Mouse (Mus musculus) olfactory bulb, adult 2 months (tissue): ENCODE measurements around the gene Syde1. TPM values are rescaled to one million over a fixed set of nuclear protein-coding genes. Genes with fewer than 3 reads are reported as not detected.
A peak's percentile ranks its signal among the peaks of the same experiment; 100 is the strongest.

Source experiments
- H3K27ac ChIP-seq: fragments of 200-500 bp; 2 replicates; pipeline ENCODE4 v1.5.1; 2012; ENCODE audit warnings: low read depth, low read length; ENCODE audit not compliant: insufficient read depth
- H3K4me1 ChIP-seq: fragments of 200-500 bp; 2 replicates; pipeline ENCODE4 v1.6.1; 2012; ENCODE audit warnings: low read length; ENCODE audit not compliant: control insufficient read depth, insufficient read depth
- H3K4me3 ChIP-seq: fragments of 200-500 bp; 2 replicates; pipeline ENCODE4 v1.5.1; 2012; ENCODE audit warnings: mild to moderate bottlenecking, low read depth, low read length, moderate library complexity; ENCODE audit not compliant: insufficient read depth
- CTCF ChIP-seq: fragments of 200-500 bp; IDR thresholded peaks from 2 replicates; pipeline ENCODE4 v1.5.1; 2012; ENCODE audit warnings: low read depth, mild to moderate bottlenecking, low read length, moderate library complexity; ENCODE audit not compliant: insufficient read depth
- POLR2A ChIP-seq: fragments of 200-500 bp; IDR thresholded peaks from 2 replicates; pipeline ENCODE4 v1.6.1; 2012; ENCODE audit warnings: mild to moderate bottlenecking, low read depth, low read length, moderate library complexity; ENCODE audit not compliant: insufficient read depth
- WGBS: fragments of 180-500 bp; shearing (Covaris S2); methylation state at CpG from one replicate; pipeline ENCODE4 v1.1.7; 2018; 5-methylcytosine and 5-hydroxymethylcytosine counted together
- polyA plus RNA-seq: library from polyadenylated mRNA; stranded (reverse); fragments of >200 nt; gene quantifications from 2 replicates; pipeline ENCODE4 v1.2.4, GENCODE M21; 2012; ENCODE audit warnings: low replicate concordance; ENCODE audit not compliant: missing spikeins, insufficient read depth, insufficient read length

The Syde1 gene
- polyA plus RNA-seq, 1 experiment = not detected

DNA sequence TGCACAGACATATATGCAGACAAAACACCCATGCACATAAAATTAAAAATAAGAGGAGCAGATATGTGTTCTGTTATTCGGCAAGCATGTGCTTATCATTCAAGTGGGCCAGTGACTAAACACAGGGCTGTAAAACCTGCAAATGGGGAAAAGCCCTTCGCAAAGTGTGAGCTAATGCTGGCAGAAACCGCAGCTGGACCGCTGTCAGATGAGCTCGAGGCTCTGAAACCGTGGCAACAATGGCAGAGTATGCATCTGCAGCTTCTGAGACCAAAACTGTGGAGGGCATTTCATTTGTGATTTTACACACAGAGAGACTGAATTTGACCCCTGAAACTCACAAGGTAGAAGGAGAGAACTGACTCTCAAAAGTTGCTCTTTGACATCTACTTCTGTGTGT is 21.3 kb downstream of the Syde1 start:
- Histone ChIP-seq H3K27ac (peak overlapping the region; percentile 25; the same call in 1 of the 2 replicates), H3K4me3 (no peak overlapping the region), H3K4me1 (peaks cover 2% of the 10 kb centered on the region; the same call in 1 of the 2 replicates)
- TF ChIP-seq POLR2A (no peak), CTCF (no peak)
- 39% methylated on average over 6 of the region's 6 CpGs for WGBS

DNA sequence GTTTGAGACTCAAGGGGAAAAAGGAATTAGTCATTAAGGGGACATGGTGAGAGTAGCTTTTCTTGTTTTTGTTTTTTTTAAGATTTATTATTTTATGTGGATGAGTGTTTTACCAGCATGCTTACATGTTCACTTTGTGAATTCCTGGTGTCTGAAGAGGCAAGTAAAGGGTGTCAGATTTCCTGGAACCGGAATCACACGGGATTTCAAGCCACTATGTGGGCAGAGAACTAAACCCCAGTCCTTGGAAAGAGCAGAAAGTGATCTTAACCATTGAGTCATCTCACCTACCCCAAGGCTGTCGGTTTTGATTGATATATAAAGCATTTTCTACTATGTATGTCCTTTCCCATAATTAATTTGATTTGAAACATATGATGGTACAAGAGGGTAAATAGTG is 22.1 kb downstream of the Syde1 start:
- no peak overlapping the region for H3K4me3 ChIP-seq
- WGBS = 64% methylated on average over 3 of the region's 3 CpGs
- H3K27ac ChIP-seq = no peak overlapping the region
- H3K4me1 ChIP-seq = peaks cover 2% of the 10 kb centered on the region; the same call in 1 of the 2 replicates
- TF ChIP-seq CTCF (no peak), POLR2A (no peak)

DNA sequence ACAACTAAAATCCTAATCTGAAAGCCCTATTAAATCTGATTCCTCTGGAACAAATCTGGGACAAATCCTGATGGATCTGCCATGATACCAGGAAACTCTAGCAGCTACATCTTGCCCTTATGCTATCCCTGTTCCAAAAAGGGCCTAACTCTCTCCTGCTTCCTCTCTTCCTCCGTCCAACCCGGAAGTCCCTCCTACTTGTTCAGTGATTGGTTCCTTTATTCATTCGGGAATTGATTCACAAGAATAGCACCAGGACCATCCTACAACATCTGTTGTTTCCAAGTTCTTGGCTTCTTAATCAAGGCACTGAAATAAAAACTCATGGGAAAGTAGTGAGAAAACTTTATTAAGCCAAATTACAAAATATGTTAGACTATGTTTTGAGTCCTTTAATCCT is 22.6 kb downstream of the Syde1 start:
- Histone ChIP-seq H3K4me3 (no peak overlapping the region), H3K4me1 (peaks cover 2% of the 10 kb centered on the region; the same call in 1 of the 2 replicates), H3K27ac (no peak overlapping the region)
- WGBS = 69% methylated on average over 3 of the region's 3 CpGs
- TF ChIP-seq CTCF (no peak), POLR2A (no peak)

DNA sequence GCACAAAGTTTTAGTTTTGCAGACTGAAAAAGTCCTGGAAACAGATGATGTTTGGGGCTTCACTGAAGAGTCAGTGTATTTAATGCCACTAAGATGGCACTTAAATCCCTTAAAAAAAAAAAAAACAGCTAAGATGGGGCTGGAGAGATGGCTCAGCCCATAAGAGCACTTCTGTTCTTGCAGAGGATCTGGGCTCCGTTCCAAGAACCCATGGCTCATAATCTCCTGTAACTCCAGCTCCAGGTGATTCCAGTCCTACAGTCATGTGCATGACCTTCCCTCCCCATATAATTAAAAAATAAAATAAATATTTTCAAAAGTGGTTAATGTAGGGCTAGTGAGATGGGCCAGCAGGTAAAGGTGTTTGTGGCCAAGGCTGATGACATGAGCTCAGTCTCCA is 26.7 kb downstream of the Syde1 start:
- Histone ChIP-seq H3K4me1 (no peaks in the 10 kb centered on the region), H3K27ac (no peak overlapping the region), H3K4me3 (no peak overlapping the region)
- TF ChIP-seq CTCF (no peak), POLR2A (no peak)
- WGBS = 87% methylated on average over 1 of the region's 1 CpGs

DNA sequence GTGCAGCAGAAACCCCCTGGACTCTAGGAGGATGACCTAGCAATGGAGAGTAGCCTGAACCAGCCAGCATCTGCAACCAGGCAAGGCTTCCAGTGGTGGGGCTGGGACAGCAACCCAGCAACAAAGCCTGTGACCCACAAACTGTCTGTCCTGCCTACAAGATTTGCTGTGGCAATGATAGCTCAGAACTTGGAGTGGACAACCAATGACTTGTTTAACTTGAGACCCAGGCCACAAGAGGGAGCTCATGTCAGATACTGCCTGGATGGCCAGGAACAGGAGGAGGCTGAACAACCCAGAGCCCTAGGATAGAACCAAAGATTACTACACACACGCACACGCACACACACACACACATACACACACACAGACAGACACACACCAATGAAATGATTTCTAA is 50.8 kb downstream of the Syde1 start:
- Histone ChIP-seq H3K4me3 (no peak overlapping the region), H3K4me1 (no peaks in the 10 kb centered on the region), H3K27ac (no peak overlapping the region)
- no peak for TF ChIP-seq CTCF
- no peak for TF ChIP-seq POLR2A
- 66% methylated on average over 2 of the region's 2 CpGs for WGBS

Other genes with a start within 250 kb of the Syde1 start
- gene Agpat3, start 239.5 kb downstream of the Syde1 start, polyA plus RNA-seq = 102 TPM in 1 of 2 replicates, not detected in the other
- gene Rrp1, start 178.9 kb downstream of the Syde1 start, polyA plus RNA-seq = 444 TPM in 1 of 2 replicates, not detected in the other
- 1,067 TPM in 1 of 2 replicates, not detected in the other for gene Cstb, start 166.3 kb downstream of the Syde1 start, polyA plus RNA-seq
- gene Pdxk, start 127.0 kb downstream of the Syde1 start, polyA plus RNA-seq = not detected in 2 replicates
- gene Olfr1358, start 74.5 kb downstream of the Syde1 start, polyA plus RNA-seq = not detected in 2 replicates
- not detected in 2 replicates for gene Ilvbl, start 17.6 kb downstream of the Syde1 start, polyA plus RNA-seq
- gene Olfr1357, start 26.1 kb upstream of the Syde1 start, polyA plus RNA-seq = not detected in 2 replicates
- gene Casp14, start 126.3 kb upstream of the Syde1 start, polyA plus RNA-seq = not detected in 2 replicates
- not detected in 2 replicates for gene Ccdc105, start 161.1 kb upstream of the Syde1 start, polyA plus RNA-seq
- gene Slc1a6, start 188.5 kb upstream of the Syde1 start, polyA plus RNA-seq = not detected in 2 replicates